Mouse (Mus musculus) spleen, adult 2 months (tissue): ENCODE measurements around the gene Tunar. TPM values are rescaled to one million over a fixed set of nuclear protein-coding genes. Genes with fewer than 3 reads are reported as not detected.

Source experiments
- DNase-seq, 2 experiments: peaks; one replicate each; pipeline versions ENCODE4 v3.0.0 to v3.0.0-alpha.2; 2012 to 2021; ENCODE audit warnings: low spot score in 2 of 2, low read depth in 1 of 2
- H3K27ac ChIP-seq: fragments of 200-500 bp; 2 replicates; pipeline ENCODE4 v1.5.1; 2012; ENCODE audit warnings: low read length, inconsistent platforms; ENCODE audit not compliant: insufficient read depth
- H3K27me3 ChIP-seq: fragments of 200-500 bp; 2 replicates; pipeline ENCODE4 v1.6.1; 2012; ENCODE audit warnings: mild to moderate bottlenecking, moderate library complexity, low read length, inconsistent platforms; ENCODE audit not compliant: control insufficient read depth, insufficient read depth
- H3K36me3 ChIP-seq: fragments of 200-500 bp; 2 replicates; pipeline ENCODE4 v1.6.1; 2012; ENCODE audit warnings: mild to moderate bottlenecking, low read length, inconsistent platforms; ENCODE audit not compliant: control insufficient read depth, insufficient read depth
- H3K4me1 ChIP-seq: fragments of 200-500 bp; 2 replicates; pipeline ENCODE4 v1.6.1; 2011; ENCODE audit warnings: inconsistent platforms; ENCODE audit not compliant: control insufficient read depth, insufficient read depth, insufficient read length
- H3K4me3 ChIP-seq: fragments of 200-500 bp; 2 replicates; pipeline ENCODE4 v1.5.1; 2011; ENCODE audit warnings: mild to moderate bottlenecking, inconsistent platforms; ENCODE audit not compliant: insufficient read depth, insufficient read length; ENCODE audit errors: extremely low read depth
- CTCF ChIP-seq: fragments of 200-500 bp; IDR thresholded peaks from 2 replicates; pipeline ENCODE4 v1.5.1; 2011; ENCODE audit warnings: mild to moderate bottlenecking, inconsistent platforms; ENCODE audit not compliant: insufficient read depth, insufficient read length, insufficient replicate concordance; ENCODE audit errors: extremely low read depth
- POLR2A ChIP-seq: fragments of 200-500 bp; IDR thresholded peaks from 2 replicates; pipeline ENCODE4 v1.6.1; 2011; ENCODE audit warnings: low read depth, low read length, inconsistent platforms
- WGBS: fragments of 180-500 bp; shearing (Covaris S2); methylation state at CpG from one replicate; pipeline ENCODE4 v1.1.7; 2018; 5-methylcytosine and 5-hydroxymethylcytosine counted together
- polyA plus RNA-seq: library from polyadenylated mRNA; depleted of rRNA; stranded (reverse); fragments of >200 nt; gene quantifications from 2 replicates; pipeline ENCODE4 v1.2.3, GENCODE M21; 2012

The Tunar gene
- polyA plus RNA-seq, 1 experiment: not detected

DNA sequence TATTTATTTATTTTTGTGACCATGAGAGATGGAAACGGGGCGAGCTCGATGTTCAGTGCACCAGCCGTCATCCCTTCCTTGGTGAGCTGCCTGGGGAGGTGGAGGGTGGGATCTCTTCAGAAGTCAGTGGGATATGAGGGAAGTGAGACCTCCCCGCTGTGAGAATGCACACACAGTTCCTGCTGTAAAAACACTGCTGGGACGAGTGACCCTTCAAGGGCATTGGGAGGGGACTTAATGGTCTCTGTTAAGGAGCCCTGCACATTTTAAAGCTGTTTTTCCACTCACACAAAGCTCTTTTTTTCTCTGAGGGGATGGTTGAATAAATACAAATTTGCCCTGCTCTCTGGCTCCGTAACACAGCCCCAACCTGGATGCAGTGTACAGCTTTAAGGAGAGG lies 49.1 kb downstream of the Tunar start:
- Histone ChIP-seq H3K36me3 (no peaks in the 10 kb centered on the region), H3K4me3 (no peak overlapping the region), H3K4me1 (no peaks in the 10 kb centered on the region), H3K27ac (no peak overlapping the region), H3K27me3 (no peaks in the 10 kb centered on the region)
- TF ChIP-seq CTCF (no peak), POLR2A (no peak)
- DNase-seq: no peak
- WGBS: 71% methylated on average over 7 of the region's 7 CpGs

GRCm38 (mm10) chr12:105394671-105395070 lies 61.0 kb downstream of the Tunar start:
- TF ChIP-seq POLR2A: no peak
- no peak for TF ChIP-seq CTCF
- H3K4me1 ChIP-seq: no peaks in the 10 kb centered on the region
- DNase-seq: no peak
- no peaks in the 10 kb centered on the region for H3K27me3 ChIP-seq
- no peak overlapping the region for H3K27ac ChIP-seq
- H3K4me3 ChIP-seq: no peak overlapping the region
- 85% methylated on average over 7 of the region's 7 CpGs for WGBS
- no peaks in the 10 kb centered on the region for H3K36me3 ChIP-seq

DNA sequence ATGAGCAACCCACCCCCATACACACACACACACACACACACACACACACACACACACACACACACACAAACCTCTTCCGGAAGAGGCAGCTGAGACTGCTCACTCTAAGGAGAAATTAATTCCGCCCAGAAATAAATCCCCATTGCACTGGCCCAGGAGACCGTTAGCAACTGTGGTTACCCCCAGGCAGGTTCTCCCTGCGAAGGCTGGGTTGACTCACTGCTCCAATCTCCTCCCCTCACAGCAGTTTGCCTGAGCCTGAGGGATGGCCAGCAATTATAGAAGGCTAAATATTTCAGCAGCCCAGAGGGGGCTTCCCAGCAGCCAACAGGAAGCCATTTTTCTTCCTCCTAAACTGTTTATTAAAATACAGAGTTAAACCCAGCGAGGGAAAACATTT lies 64.5 kb downstream of the Tunar start:
- no peak overlapping the region for H3K4me3 ChIP-seq
- no peaks in the 10 kb centered on the region for H3K36me3 ChIP-seq
- H3K4me1 ChIP-seq: no peaks in the 10 kb centered on the region
- no peak overlapping the region for H3K27ac ChIP-seq
- WGBS: 36% methylated on average over 5 of the region's 5 CpGs
- no peaks in the 10 kb centered on the region for H3K27me3 ChIP-seq
- TF ChIP-seq POLR2A (no peak), CTCF (no peak)
- no peak for DNase-seq

GRCm38 (mm10) chr12:105403742-105404141 lies 70.1 kb downstream of the Tunar start:
- no peaks in the 10 kb centered on the region for H3K36me3 ChIP-seq
- no peaks in the 10 kb centered on the region for H3K4me1 ChIP-seq
- H3K27me3 ChIP-seq: no peaks in the 10 kb centered on the region
- TF ChIP-seq POLR2A (no peak), CTCF (no peak)
- 91% methylated on average over 5 of the region's 5 CpGs for WGBS
- no peak overlapping the region for H3K4me3 ChIP-seq
- DNase-seq: no peak
- H3K27ac ChIP-seq: no peak overlapping the region

DNA sequence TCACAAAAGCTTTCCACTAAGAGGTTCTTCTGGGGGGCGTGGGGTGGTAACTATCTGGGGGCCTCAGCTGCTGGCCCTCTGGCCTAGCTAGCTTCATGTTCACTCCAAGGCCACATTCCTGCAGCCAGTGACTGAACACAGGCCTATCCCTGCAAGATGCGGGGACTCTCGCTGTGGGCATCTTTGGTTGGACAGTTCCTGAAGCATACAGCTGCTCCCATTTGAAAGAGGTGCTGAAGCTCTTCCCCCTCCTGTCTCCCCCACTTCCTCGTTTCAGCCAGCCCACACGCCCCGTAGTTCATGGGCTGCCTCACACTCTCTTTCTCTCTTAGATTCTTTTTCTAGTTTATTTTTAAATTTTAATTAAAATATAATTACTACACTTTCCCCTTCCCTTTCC lies 72.3 kb downstream of the Tunar start:
- WGBS: 29% methylated on average over 6 of the region's 6 CpGs
- DNase-seq: no peak
- Histone ChIP-seq H3K36me3 (no peaks in the 10 kb centered on the region), H3K4me3 (no peak overlapping the region), H3K4me1 (no peaks in the 10 kb centered on the region), H3K27me3 (no peaks in the 10 kb centered on the region), H3K27ac (no peak overlapping the region)
- TF ChIP-seq CTCF (no peak), POLR2A (no peak)

DNA sequence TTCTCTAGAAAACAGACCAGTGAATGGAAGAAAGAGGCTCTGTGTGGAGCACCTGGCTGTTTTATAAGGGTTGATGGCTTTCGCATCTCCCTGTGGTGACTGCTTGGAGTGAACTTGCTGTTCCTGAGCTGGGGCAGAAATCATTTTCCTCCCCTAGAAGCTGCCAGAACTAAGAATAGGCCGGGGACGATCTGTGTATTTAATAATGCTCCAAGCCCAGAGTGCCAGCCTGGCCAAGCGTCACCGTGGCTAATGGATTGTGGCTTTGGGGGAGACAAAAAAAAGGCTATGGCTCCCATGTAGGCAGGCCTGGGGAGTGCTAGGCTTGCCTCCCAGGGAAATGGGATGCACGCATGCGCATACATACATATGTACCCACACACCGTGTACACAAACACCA lies 80.2 kb downstream of the Tunar start:
- Histone ChIP-seq H3K36me3 (no peaks in the 10 kb centered on the region), H3K4me1 (no peaks in the 10 kb centered on the region), H3K4me3 (no peak overlapping the region), H3K27ac (no peak overlapping the region), H3K27me3 (no peaks in the 10 kb centered on the region)
- no peak for DNase-seq
- TF ChIP-seq CTCF: no peak
- no peak for TF ChIP-seq POLR2A
- WGBS: 95% methylated on average over 8 of the region's 8 CpGs

- H3K27me3 ChIP-seq: no peaks in the 10 kb centered on the region
- 43% methylated on average over 6 of the region's 6 CpGs for WGBS
Measured at GRCm38 (mm10) chr12:105420476-105420875, 86.8 kb downstream of the Tunar start.

More at GRCm38 (mm10) chr12:105420476-105420875, 86.8 kb downstream of the Tunar start:
- H3K4me1 ChIP-seq: no peaks in the 10 kb centered on the region
- no peaks in the 10 kb centered on the region for H3K36me3 ChIP-seq
- H3K4me3 ChIP-seq: no peak overlapping the region
- TF ChIP-seq POLR2A (no peak), CTCF (no peak)
- no peak overlapping the region for H3K27ac ChIP-seq
- no peak for DNase-seq
